Mouse (Mus musculus): ENCODE results near the gene Rpl27. TPM values are rescaled to one million over a fixed set of nuclear protein-coding genes. Genes with fewer than 3 reads are reported as not detected.
A peak's percentile ranks its signal among the peaks of the same experiment; 100 is the strongest.
"Not testable (repeated sequence)": the region's sequence is repeated elsewhere in the genome, so short reads cannot be mapped to it uniquely, and the experiment has no call there.

The Rpl27 gene
- polyA plus RNA-seq, 1 experiment from 2014 or later = 469 TPM

DNA sequence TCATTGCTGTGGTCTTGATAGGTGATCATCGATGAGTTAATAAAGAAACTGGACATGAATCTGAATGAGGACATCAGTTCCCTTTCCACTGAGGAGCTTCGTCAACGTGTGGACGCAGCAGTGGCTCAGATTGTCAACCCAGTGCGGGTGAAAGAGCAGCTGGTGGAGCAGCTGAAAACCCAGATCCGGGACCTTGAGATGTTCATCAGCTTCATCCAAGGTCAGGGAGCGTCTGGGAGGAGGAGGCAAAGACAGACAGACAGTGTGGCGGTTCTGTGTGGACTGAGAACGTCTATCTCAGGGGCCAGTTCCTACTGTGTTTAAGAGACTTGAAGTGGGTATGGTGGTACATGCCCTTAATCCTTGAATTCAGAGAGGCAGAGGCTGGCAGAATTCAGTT is 10.8 kb upstream of the Rpl27 start:
- peaks cover 8% of the 10 kb centered on the region for H3K4me1 ChIP-seq
- WGBS = 91% methylated on average over 9 of the region's 9 CpGs
- no peak overlapping the region for H3K4me3 ChIP-seq
- H3K9me3 ChIP-seq = no peaks in the 10 kb centered on the region
- no peak for DNase-seq (ENCODE audit: low spot score)
- H3K27ac ChIP-seq (replicated peaks) = no peak overlapping the region
- H3K36me3 ChIP-seq (replicated peaks) = peaks cover 69% of the 10 kb centered on the region
- H3K27me3 ChIP-seq (replicated peaks; ENCODE audit: low read depth, poor library complexity, severe bottlenecking) = no peaks in the 10 kb centered on the region

DNA sequence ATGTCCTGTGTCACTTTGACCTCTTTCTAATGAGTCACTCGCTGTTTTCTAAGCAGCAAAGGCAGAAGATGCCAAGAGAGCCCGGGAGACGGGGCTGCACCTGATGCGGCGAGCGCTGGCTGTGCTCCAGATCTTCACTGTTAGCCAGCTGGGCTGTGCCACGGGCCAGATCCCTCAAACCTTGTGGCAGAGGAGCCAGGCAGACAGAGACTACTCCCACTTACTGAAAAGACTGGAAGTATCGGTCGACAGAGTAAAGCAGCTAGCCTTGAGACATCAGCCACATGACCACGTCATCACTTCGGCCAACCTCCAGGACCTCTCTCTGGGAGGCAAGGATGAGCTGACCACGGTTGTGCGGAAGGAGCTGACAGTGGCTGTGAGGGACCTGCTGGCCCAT is 8.7 kb upstream of the Rpl27 start:
- DNase-seq (ENCODE audit: low spot score) = no peak

DNA sequence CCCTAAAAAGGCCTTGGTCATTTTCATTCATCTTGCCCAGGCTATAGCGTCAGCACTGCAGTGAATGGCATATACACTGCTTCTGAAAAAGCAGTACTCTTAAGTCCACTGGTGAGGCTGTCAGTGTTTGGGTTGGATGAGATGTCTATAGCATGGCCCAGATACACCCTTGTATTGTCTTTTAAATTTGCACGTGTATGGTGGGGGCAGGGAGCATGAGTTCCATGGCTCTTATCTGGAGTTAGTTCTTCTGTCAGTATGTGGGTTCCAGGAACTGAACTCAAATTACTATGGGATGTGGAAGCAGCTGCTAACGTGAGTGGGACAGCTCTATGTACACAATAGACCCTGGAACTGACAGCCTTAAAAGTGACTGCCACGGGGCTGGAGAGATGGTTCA is 6.3 kb upstream of the Rpl27 start:
- DNase-seq (ENCODE audit: low spot score) = no peak
- Histone ChIP-seq H3K27me3 (replicated peaks; ENCODE audit: low read depth, poor library complexity, severe bottlenecking) (no peaks in the 10 kb centered on the region), H3K4me3 (no peak overlapping the region), H3K36me3 (replicated peaks) (peaks cover 51% of the 10 kb centered on the region), H3K9me3 (no peaks in the 10 kb centered on the region), H3K4me1 (no peaks in the 10 kb centered on the region), H3K27ac (replicated peaks) (no peak overlapping the region)
- WGBS = 88% methylated on average over 4 of the region's 4 CpGs

More for the DNA sequence above, 8.7 kb upstream of the Rpl27 start:
- Histone ChIP-seq H3K4me1 (no peaks in the 10 kb centered on the region), H3K4me3 (no peak overlapping the region), H3K9me3 (no peaks in the 10 kb centered on the region), H3K36me3 (replicated peaks) (peaks cover 69% of the 10 kb centered on the region), H3K27me3 (replicated peaks; ENCODE audit: low read depth, poor library complexity, severe bottlenecking) (no peaks in the 10 kb centered on the region), H3K27ac (replicated peaks) (no peak overlapping the region)
- WGBS = 92% methylated on average over 13 of the region's 13 CpGs

GRCm38 (mm10) chr11:101436916-101437315 is 5.2 kb upstream of the Rpl27 start:
- Histone ChIP-seq H3K27ac (replicated peaks) (no peak overlapping the region), H3K36me3 (replicated peaks) (peaks cover 40% of the 10 kb centered on the region), H3K4me3 (no peak overlapping the region), H3K9me3 (no peaks in the 10 kb centered on the region), H3K4me1 (no peaks in the 10 kb centered on the region), H3K27me3 (replicated peaks; ENCODE audit: low read depth, poor library complexity, severe bottlenecking) (no peaks in the 10 kb centered on the region)
- 75% methylated on average over 4 of the region's 4 CpGs for WGBS
- no peak for DNase-seq (ENCODE audit: low spot score)

DNA sequence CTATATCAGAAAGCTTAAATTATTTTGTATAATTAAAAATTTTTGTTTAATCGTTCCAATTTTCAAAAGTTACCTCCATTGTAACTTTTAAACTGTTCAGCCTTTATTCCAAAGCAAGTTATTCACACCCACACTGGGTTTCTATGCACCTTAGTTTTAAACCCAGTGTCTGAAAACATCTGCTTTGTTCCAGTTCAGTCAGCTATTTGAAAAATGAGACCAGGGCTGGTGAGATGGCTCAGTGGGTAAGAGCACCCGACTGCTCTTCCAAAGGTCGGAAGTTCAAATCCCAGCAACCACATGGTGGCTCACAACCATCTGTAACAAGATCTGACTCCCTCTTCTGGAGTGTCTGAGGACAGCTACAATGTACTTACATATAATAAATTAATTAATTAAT is 4.1 kb upstream of the Rpl27 start:
- H3K9me3 ChIP-seq; DNase-seq (ENCODE audit: low spot score); H3K4me1 ChIP-seq; H3K4me3 ChIP-seq; H3K27ac ChIP-seq (replicated peaks); H3K27me3 ChIP-seq (replicated peaks; ENCODE audit: low read depth, poor library complexity, severe bottlenecking): not testable (repeated sequence)
- peaks cover 33% of the 10 kb centered on the region for H3K36me3 ChIP-seq (replicated peaks)
- 51% methylated on average over 3 of the region's 3 CpGs for WGBS

GRCm38 (mm10) chr11:101441450-101442126 is 510 bp upstream of the Rpl27 start:
- H3K4me1 ChIP-seq = peaks cover 20% of the 10 kb centered on the region
- WGBS = 40% methylated on average over 15 of the region's 15 CpGs
- peaks cover 34% of the 10 kb centered on the region for H3K36me3 ChIP-seq (replicated peaks)
- H3K27ac ChIP-seq (replicated peaks) = peak overlapping the region; percentile 78
- not testable (repeated sequence) for H3K27me3 ChIP-seq (replicated peaks; ENCODE audit: low read depth, poor library complexity, severe bottlenecking); DNase-seq (ENCODE audit: low spot score); H3K9me3 ChIP-seq
- H3K4me3 ChIP-seq = peak overlapping the region; percentile 90

DNA sequence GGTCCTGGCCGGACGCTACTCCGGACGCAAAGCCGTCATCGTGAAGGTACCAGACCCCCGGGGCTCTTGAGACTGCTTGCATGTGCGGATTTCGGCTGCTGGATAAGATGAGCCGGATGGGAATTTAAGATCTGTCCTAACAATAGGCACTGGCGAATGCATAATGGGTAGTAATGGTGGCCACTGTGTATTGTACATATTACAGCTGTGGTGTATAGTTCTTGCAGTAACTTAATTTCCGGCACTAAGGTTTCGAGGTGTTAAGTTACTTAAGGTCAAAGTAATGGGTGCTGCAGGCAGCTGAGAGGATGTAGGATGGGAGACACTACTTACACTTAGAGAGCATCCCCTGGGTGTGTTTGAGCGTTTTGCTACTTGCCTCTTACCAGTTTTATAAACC is 662 bp downstream of the Rpl27 start:
- H3K4me3 ChIP-seq = peak overlapping the region; percentile 90
- peak overlapping the region; percentile 98 for H3K27ac ChIP-seq (replicated peaks)
- no peaks in the 10 kb centered on the region for H3K9me3 ChIP-seq
- H3K36me3 ChIP-seq (replicated peaks) = peaks cover 39% of the 10 kb centered on the region
- no peaks in the 10 kb centered on the region for H3K27me3 ChIP-seq (replicated peaks; ENCODE audit: low read depth, poor library complexity, severe bottlenecking)
- no peak for DNase-seq (ENCODE audit: low spot score)
- H3K4me1 ChIP-seq = peaks cover 20% of the 10 kb centered on the region
- WGBS = 2% methylated on average over 14 of the region's 14 CpGs

GRCm38 (mm10) chr11:101446319-101446718 is 4.2 kb downstream of the Rpl27 start:
- Histone ChIP-seq H3K4me1 (peaks cover 26% of the 10 kb centered on the region), H3K27me3 (replicated peaks; ENCODE audit: low read depth, poor library complexity, severe bottlenecking) (no peaks in the 10 kb centered on the region), H3K36me3 (replicated peaks) (peaks cover 39% of the 10 kb centered on the region), H3K4me3 (no peak overlapping the region), H3K9me3 (no peaks in the 10 kb centered on the region), H3K27ac (replicated peaks) (no peak overlapping the region)
- DNase-seq (ENCODE audit: low spot score) = no peak
- 82% methylated on average over 1 of the region's 1 CpGs for WGBS

- H3K9me3 ChIP-seq; H3K4me3 ChIP-seq; H3K27me3 ChIP-seq (replicated peaks; ENCODE audit: low read depth, poor library complexity, severe bottlenecking); H3K27ac ChIP-seq (replicated peaks); DNase-seq (ENCODE audit: low spot score): not testable (repeated sequence)
- Histone ChIP-seq H3K4me1 (peaks cover 26% of the 10 kb centered on the region), H3K36me3 (replicated peaks) (peaks cover 39% of the 10 kb centered on the region)
- 93% methylated on average over 8 of the region's 8 CpGs for WGBS
Observed at GRCm38 (mm10) chr11:101446860-101447259, 4.8 kb downstream of the Rpl27 start.

- 89% methylated on average over 5 of the region's 5 CpGs for WGBS
- no peak for DNase-seq (ENCODE audit: low spot score)
- Histone ChIP-seq H3K36me3 (replicated peaks) (peaks cover 39% of the 10 kb centered on the region), H3K27ac (replicated peaks) (no peak overlapping the region), H3K4me1 (peaks cover 26% of the 10 kb centered on the region), H3K4me3 (no peak overlapping the region), H3K9me3 (no peaks in the 10 kb centered on the region), H3K27me3 (replicated peaks; ENCODE audit: low read depth, poor library complexity, severe bottlenecking) (no peaks in the 10 kb centered on the region)
Observed at GRCm38 (mm10) chr11:101447786-101448185, 5.7 kb downstream of the Rpl27 start.

GRCm38 (mm10) chr11:101448274-101448746 is 6.2 kb downstream of the Rpl27 start, which contains the start of gene Ifi35:
Gene Ifi35, plus strand, starts transcription at chr11:101448407.
- H3K9me3 ChIP-seq = no peaks in the 10 kb centered on the region
- H3K27me3 ChIP-seq (replicated peaks; ENCODE audit: low read depth, poor library complexity, severe bottlenecking) = no peaks in the 10 kb centered on the region
- H3K36me3 ChIP-seq (replicated peaks) = peaks cover 34% of the 10 kb centered on the region
- H3K4me1 ChIP-seq = peaks cover 23% of the 10 kb centered on the region
- H3K4me3 ChIP-seq = peak within 1 kb of the TSS; percentile 37
- no peak for DNase-seq (ENCODE audit: low spot score)
- WGBS = 37% methylated on average over 10 of the region's 10 CpGs
- H3K27ac ChIP-seq (replicated peaks) = 0 out of 2 replicates have a peak within 1 kb of the TSS, but pooled peaks have one; percentile 15

DNA sequence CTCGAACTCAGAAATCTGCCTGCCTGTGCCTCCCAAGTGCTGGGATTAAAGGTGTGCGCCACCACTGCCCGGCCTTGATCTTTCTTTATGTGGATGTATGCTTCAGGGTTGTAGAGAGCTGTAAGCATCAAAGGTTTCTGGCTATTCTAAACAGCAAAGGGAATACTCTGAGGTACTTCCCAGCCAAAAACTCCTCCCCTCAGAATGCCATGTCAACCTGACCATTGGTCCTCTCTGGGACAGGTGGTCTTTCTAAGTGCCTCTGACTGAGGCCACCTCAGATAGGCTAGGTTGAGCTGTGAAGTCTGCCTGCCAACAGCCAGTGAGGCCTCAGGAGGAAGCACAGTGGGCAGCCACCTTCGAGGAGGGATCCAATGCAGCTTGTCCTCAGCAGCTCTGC is 6.8 kb downstream of the Rpl27 start:
- Histone ChIP-seq H3K9me3 (no peaks in the 10 kb centered on the region), H3K27ac (replicated peaks) (no peak overlapping the region), H3K4me1 (peaks cover 17% of the 10 kb centered on the region), H3K27me3 (replicated peaks; ENCODE audit: low read depth, poor library complexity, severe bottlenecking) (no peaks in the 10 kb centered on the region), H3K4me3 (peak overlapping the region; percentile 37; the same call in 1 of the 2 replicates), H3K36me3 (replicated peaks) (peaks cover 28% of the 10 kb centered on the region)
- 82% methylated on average over 4 of the region's 4 CpGs for WGBS
- no peak for DNase-seq (ENCODE audit: low spot score)

DNA sequence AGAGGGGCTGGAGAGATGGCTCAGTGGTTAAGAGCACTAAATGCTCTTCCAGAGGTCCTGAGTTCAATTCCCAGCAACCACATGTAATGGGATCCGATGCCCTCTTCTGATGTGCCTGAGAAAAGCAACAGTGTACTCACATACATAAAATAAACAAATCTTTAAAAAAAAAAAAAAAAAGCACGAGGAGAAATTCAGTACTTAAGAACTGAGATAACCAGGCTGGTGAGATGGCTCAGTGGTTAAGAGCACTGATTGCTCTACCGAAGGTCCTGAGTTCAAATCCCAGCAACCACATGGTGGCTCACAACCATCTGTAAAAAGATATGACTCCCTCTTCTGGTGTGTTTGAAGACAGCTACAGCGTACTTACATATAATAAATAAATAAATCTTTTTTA is 7.5 kb downstream of the Rpl27 start:
- H3K36me3 ChIP-seq (replicated peaks) = peaks cover 21% of the 10 kb centered on the region
- DNase-seq (ENCODE audit: low spot score) = not testable (repeated sequence)
- 91% methylated on average over 4 of the region's 4 CpGs for WGBS

More for the DNA sequence above, 7.5 kb downstream of the Rpl27 start:
- H3K9me3 ChIP-seq; H3K27me3 ChIP-seq (replicated peaks; ENCODE audit: low read depth, poor library complexity, severe bottlenecking); H3K4me3 ChIP-seq; H3K27ac ChIP-seq (replicated peaks): not testable (repeated sequence)
- peaks cover 13% of the 10 kb centered on the region for H3K4me1 ChIP-seq

Data from embryonic facial prominence, embryonic 10.5 days (tissue).